In genomic region chr1:40815071-40815845, GRCm38 (mm10) we compare ENCODE assay signal across 11 mouse cellular contexts. TPM values are rescaled to one million over a fixed set of nuclear protein-coding genes. Genes with fewer than 3 reads are reported as not detected.
DNase-seq lines count a peak whose midpoint lies in the region; ATAC-seq and TF ChIP-seq lines count a peak whose summit lies in the region.
"Had no signal": no experiment of that assay in that cellular context is flagged by ENCODE, and none has a peak within 500 bp of the region (broad histone marks: within the 10 kb centered on the region; RNA-seq: fewer than 3 reads in every experiment).

No protein-coding gene starts in this region.

- H3K36me3 ChIP-seq in lung, embryonic 16.5 days (ENCODE audit: control insufficient read depth, insufficient read depth, low read length), result no peaks in the 10 kb centered on the region
- no peaks in the 10 kb centered on the region for H3K36me3 ChIP-seq in kidney, embryonic 16.5 days (ENCODE audit: insufficient read depth, low read length)
- no peaks in the 10 kb centered on the region for H3K36me3 ChIP-seq in small intestine, adult 2 months (ENCODE audit: control insufficient read depth, insufficient read depth, low read length)
- H3K36me3 ChIP-seq: G1E; hindbrain, embryonic 12.5 days; neural tube, embryonic 13.5 days had no signal

- TF ChIP-seq CTCF in small intestine, adult 2 months (IDR thresholded peaks at IDR 0.05; ENCODE audit: extremely low read depth, insufficient read length, insufficient replicate concordance, low read depth, low read length), result no peak

- TF ChIP-seq POLR2A in small intestine, adult 2 months (IDR thresholded peaks at IDR 0.05; ENCODE audit: low read depth, low read length), result no peak

- H3K4me2 ChIP-seq in lung, embryonic 16.5 days (ENCODE audit: low read depth, low read length), result peak overlapping the region; percentile 30; the same call in 1 of the 2 replicates
- H3K4me2 ChIP-seq in kidney, embryonic 16.5 days (replicated peaks; ENCODE audit: low read depth, low read length), result peak overlapping the region; percentile 49
- H3K4me2 ChIP-seq: hindbrain, embryonic 12.5 days; neural tube, embryonic 13.5 days had no signal

- ATAC-seq in lung, embryonic 16.5 days (ENCODE audit: low read depth), result peak; percentile 28; the same call in 1 of the 2 replicates
- ATAC-seq in kidney, embryonic 16.5 days (ENCODE audit: low FRiP score, low TSS enrichment), result peak; percentile 27; the same call in 1 of the 2 replicates
- no peak for ATAC-seq in megakaryocyte-erythroid progenitor cell, adult 5-6 weeks (replicated peaks; ENCODE audit: low FRiP score, low TSS enrichment, poor library complexity, severe bottlenecking)
- ATAC-seq: forebrain, postnatal 0 days had no signal

- no peaks in the 10 kb centered on the region for H3K27me3 ChIP-seq in lung, embryonic 16.5 days (ENCODE audit: control insufficient read depth, insufficient read depth, low read depth, low read length)
- H3K27me3 ChIP-seq in kidney, embryonic 16.5 days (ENCODE audit: insufficient read depth, low read length), result no peaks in the 10 kb centered on the region
- H3K27me3 ChIP-seq in small intestine, adult 2 months (ENCODE audit: control insufficient read depth, insufficient read depth, low read length), result no peaks in the 10 kb centered on the region
- H3K27me3 ChIP-seq: hindbrain, embryonic 12.5 days; neural tube, embryonic 13.5 days had no signal

- WGBS in lung, embryonic 16.5 days, result 56% methylated on average over 16 of the region's 16 CpGs
- WGBS in kidney, embryonic 16.5 days, result 45% methylated on average over 16 of the region's 16 CpGs
- WGBS in small intestine, adult 2 months, result 24% methylated on average over 16 of the region's 16 CpGs

- no peak overlapping the region for H3K9ac ChIP-seq in lung, embryonic 16.5 days (ENCODE audit: low read length)
- H3K9ac ChIP-seq in kidney, embryonic 16.5 days (replicated peaks; ENCODE audit: low read length), result no peak overlapping the region
- H3K9ac ChIP-seq: forebrain, postnatal 0 days; hindbrain, embryonic 12.5 days; neural tube, embryonic 13.5 days had no signal

- no peak for DNase-seq in lung, adult 18-20 months
- DNase-seq in gastrocnemius, postnatal 14 days, result peak; percentile 36
- DNase-seq in left cerebral cortex, postnatal 36 days (ENCODE audit: low spot score in 2 of 2), result no peak
- DNase-seq: forebrain, postnatal 0 days had no signal

- no peak overlapping the region; the same call in 1 of the 2 replicates for H3K4me3 ChIP-seq in lung, embryonic 16.5 days (ENCODE audit: low read length)
- H3K4me3 ChIP-seq in kidney, embryonic 16.5 days (ENCODE audit: low read length), result peak overlapping the region; percentile 18
- H3K4me3 ChIP-seq in small intestine, adult 2 months (ENCODE audit: low read depth, low read length), result peak overlapping the region; percentile 27
- H3K4me3 ChIP-seq: hindbrain, embryonic 12.5 days; neural tube, embryonic 13.5 days had no signal

- H3K27ac ChIP-seq in lung, embryonic 16.5 days (ENCODE audit: low read length), result no peak overlapping the region
- H3K27ac ChIP-seq in kidney, embryonic 16.5 days (ENCODE audit: low read length), result no peak overlapping the region
- H3K27ac ChIP-seq in small intestine, adult 2 months (ENCODE audit: insufficient read depth, low read depth, low read length), result peak overlapping the region; percentile 46
- H3K27ac ChIP-seq: hindbrain, embryonic 12.5 days; neural tube, embryonic 13.5 days had no signal

- intact Hi-C loops in gastrocnemius, postnatal 14 days (cut with DNase I; ENCODE audit: low total_unique reads), result no loop called here
- intact Hi-C loops in left cerebral cortex, postnatal 36 days (cut with DNase I), result no loop called here

- no peaks in the 10 kb centered on the region for H3K9me3 ChIP-seq in lung, embryonic 16.5 days (ENCODE audit: control insufficient read depth, low read length)
- H3K9me3 ChIP-seq in kidney, embryonic 16.5 days (ENCODE audit: low read length), result no peaks in the 10 kb centered on the region
- H3K9me3 ChIP-seq: G1E; hindbrain, embryonic 12.5 days; neural tube, embryonic 13.5 days had no signal

- H3K4me1 ChIP-seq in lung, embryonic 16.5 days (replicated peaks; ENCODE audit: control insufficient read depth, insufficient read depth, low read length), result no peaks in the 10 kb centered on the region; the same call in 1 of the 2 replicates
- peaks cover 7% of the 10 kb centered on the region; the same call in 1 of the 2 replicates for H3K4me1 ChIP-seq in kidney, embryonic 16.5 days (ENCODE audit: insufficient read depth, low read length)
- peaks cover 7% of the 10 kb centered on the region; the same call in 1 of the 2 replicates for H3K4me1 ChIP-seq in small intestine, adult 2 months (ENCODE audit: control insufficient read depth, insufficient read depth, insufficient read length, low read length)
- H3K4me1 ChIP-seq: neural tube, embryonic 13.5 days had no signal

RNA-seq across cellular contexts. Expression of gene Tmem182, which starts 9.9 kb away (rescaled TPM):
- 1.8 and 2.0 TPM in 2 replicates for polyA plus RNA-seq in lung, embryonic 16.5 days (2015; fragmentation: Nextera tagmentation; extraction: Ambion mirVana)
- total RNA-seq in gastrocnemius, postnatal 14 days (2021), result 100 to 1,000 TPM; 181 to 201 TPM
- 0.63 and 0.87 TPM in 2 replicates for polyA plus RNA-seq in kidney, embryonic 16.5 days (2015; fragmentation: Nextera tagmentation; extraction: Ambion mirVana)
- not detected in 2 replicates for polyA plus RNA-seq in small intestine, adult 2 months (2012; rRNA removed)
- not detected in 2 replicates for total RNA-seq in megakaryocyte-erythroid progenitor cell, adult 5-6 weeks (2014; fragmentation: Nextera tagmentation)
- not detected in 2 replicates for total RNA-seq in megakaryocyte-erythroid progenitor cell, adult 5-6 weeks (2017)
- total RNA-seq in left cerebral cortex, postnatal 36 days (2021), result under 1 TPM; 0.18 to 0.20 TPM
- polyA plus RNA-seq: G1E had no signal

RNA-seq across cellular contexts. Expression of gene Mfsd9, which starts 24.8 kb away (rescaled TPM):
- polyA plus RNA-seq in lung, embryonic 16.5 days (2015; fragmentation: Nextera tagmentation; extraction: Ambion mirVana), result 3.6 and 4.0 TPM in 2 replicates
- total RNA-seq in gastrocnemius, postnatal 14 days (2021), result under 1 TPM; 0.33 to 0.59 TPM
- polyA plus RNA-seq in kidney, embryonic 16.5 days (2015; fragmentation: Nextera tagmentation; extraction: Ambion mirVana), result 5.9 and 7.2 TPM in 2 replicates
- polyA plus RNA-seq in small intestine, adult 2 months (2012; rRNA removed), result 6.7 and 14.0 TPM in 2 replicates
- total RNA-seq in megakaryocyte-erythroid progenitor cell, adult 5-6 weeks (2014; fragmentation: Nextera tagmentation), result 1.8 and 2.1 TPM in 2 replicates
- 1.7 and 4.7 TPM in 2 replicates for total RNA-seq in megakaryocyte-erythroid progenitor cell, adult 5-6 weeks (2017)
- total RNA-seq in left cerebral cortex, postnatal 36 days (2021), result 1 to 10 TPM; 4.4 to 4.5 TPM

Comparison
In these comparisons a context has a peak if more than half of its experiments do, and no peak if none do; other contexts are left out.
1. RNA of gene Tmem182, which starts 9.9 kb away (total RNA-seq): 181 to 201 TPM in gastrocnemius, postnatal 14 days; 0.18 to 0.20 TPM in left cerebral cortex, postnatal 36 days and not detected in megakaryocyte-erythroid progenitor cell, adult 5-6 weeks; every median in the first group is over 100 times any median in the second.